Mouse (Mus musculus): ENCODE data around the gene Gad2.
"Not testable (repeated sequence)": the region's sequence is repeated elsewhere in the genome, so short reads cannot be mapped to it uniquely, and the experiment has no call there.

Gad2 gene

GRCm38 (mm10) chr2:22621828-22622731 is at the start of gene Gad2:
Gene Gad2 (plus strand): TSS chr2:22622205.
- peak; percentile 57 for DNase-seq (ENCODE audit: low spot score)

GRCm38 (mm10) chr2:22587469-22588169 is 34.4 kb upstream of the Gad2 start:
- DNase-seq (ENCODE audit: low spot score), result not testable (repeated sequence)

- DNase-seq (ENCODE audit: low spot score), result not testable (repeated sequence)
Observed at GRCm38 (mm10) chr2:22588170-22588541, 33.8 kb upstream of the Gad2 start.

GRCm38 (mm10) chr2:22588673-22589381 is 33.2 kb upstream of the Gad2 start:
- DNase-seq (ENCODE audit: low spot score), result not testable (repeated sequence)

- DNase-seq (ENCODE audit: low spot score), result not testable (repeated sequence)
Observed at GRCm38 (mm10) chr2:22589382-22590205, 32.4 kb upstream of the Gad2 start.

GRCm38 (mm10) chr2:22590206-22590490 is 31.9 kb upstream of the Gad2 start:
- no peak for DNase-seq (ENCODE audit: low spot score)

- DNase-seq (ENCODE audit: low spot score), result no peak
Observed at GRCm38 (mm10) chr2:22617951-22618350, 4.1 kb upstream of the Gad2 start.

GRCm38 (mm10) chr2:22619416-22619815 is 2.6 kb upstream of the Gad2 start:
- DNase-seq (ENCODE audit: low spot score), result no peak

- no peak for DNase-seq (ENCODE audit: low spot score)
Observed at GRCm38 (mm10) chr2:22620030-22620429, 2.0 kb upstream of the Gad2 start.

- DNase-seq (ENCODE audit: low spot score), result no peak
Observed at GRCm38 (mm10) chr2:22620534-22620933, 1.5 kb upstream of the Gad2 start.

GRCm38 (mm10) chr2:22620978-22621827 is 802 bp upstream of the Gad2 start:
- DNase-seq (ENCODE audit: low spot score), result no peak

GRCm38 (mm10) chr2:22623111-22624070 is 1.4 kb downstream of the Gad2 start:
- peak; percentile 38 for DNase-seq (ENCODE audit: low spot score)

GRCm38 (mm10) chr2:22624188-22624975 is 2.4 kb downstream of the Gad2 start:
- DNase-seq (ENCODE audit: low spot score), result no peak

GRCm38 (mm10) chr2:22625096-22625960 is 3.3 kb downstream of the Gad2 start:
- no peak for DNase-seq (ENCODE audit: low spot score)

- DNase-seq (ENCODE audit: low spot score), result no peak
Observed at GRCm38 (mm10) chr2:22627147-22627666, 5.2 kb downstream of the Gad2 start.

GRCm38 (mm10) chr2:22627819-22628432 is 5.9 kb downstream of the Gad2 start:
- no peak for DNase-seq (ENCODE audit: low spot score)

- DNase-seq (ENCODE audit: low spot score), result peak; percentile 46
Observed at GRCm38 (mm10) chr2:22634766-22635165, 12.8 kb downstream of the Gad2 start.
